In genomic region chr15:80672810-80673209, GRCm38 (mm10) we compare ENCODE assay signal across 26 mouse cellular contexts. TPM values are rescaled to one million over a fixed set of nuclear protein-coding genes. Genes with fewer than 3 reads are reported as not detected.
DNase-seq lines count a peak whose midpoint lies in the region; ATAC-seq and TF ChIP-seq lines count a peak whose summit lies in the region.
"Had no signal": no experiment of that assay in that cellular context is flagged by ENCODE, and none has a peak within 500 bp of the region (broad histone marks: within the 10 kb centered on the region; RNA-seq: fewer than 3 reads in every experiment).

No protein-coding gene starts in this region.

- DNase-seq in embryonic facial prominence, embryonic 10.5 days (ENCODE audit: low spot score), result no peak
- DNase-seq in left cerebral cortex, adult 2 months (ENCODE audit: extremely low spot score in 1 of 2, low spot score in 2 of 2), result peak in 1 of 2 experiments; percentile 25
- no peak for DNase-seq in left cerebral cortex, postnatal 4 days
- DNase-seq in adrenal gland, postnatal 25 days, result no peak
- DNase-seq: adrenal gland, adult 8-10 months; cerebellum, adult 9-10 months; gastrocnemius, postnatal 10 days; heart, adult 2 months; heart, postnatal 14 days; kidney, adult 2 months; retina, postnatal 1 day; thymus, postnatal 14 days had no signal

- peak overlapping the region; percentile 79 for H3K4me2 ChIP-seq in embryonic facial prominence, embryonic 13.5 days
- H3K4me2 ChIP-seq in embryonic facial prominence, embryonic 15.5 days (replicated peaks), result peak overlapping the region; percentile 68; the same call in 1 of the 2 replicates
- peak overlapping the region; percentile 77 for H3K4me2 ChIP-seq in stomach, embryonic 14.5 days (replicated peaks; ENCODE audit: low read depth, low read length)
- H3K4me2 ChIP-seq: neural tube, embryonic 13.5 days had no signal

- H3K4me3 ChIP-seq in embryonic facial prominence, embryonic 13.5 days, result no peak overlapping the region
- no peak overlapping the region for H3K4me3 ChIP-seq in embryonic facial prominence, embryonic 10.5 days
- H3K4me3 ChIP-seq in left cerebral cortex, adult 2 months, result no peak overlapping the region
- H3K4me3 ChIP-seq in embryonic facial prominence, embryonic 15.5 days (replicated peaks), result peak overlapping the region; percentile 41
- peak overlapping the region; percentile 5; the same call in 1 of the 2 replicates for H3K4me3 ChIP-seq in stomach, embryonic 14.5 days (ENCODE audit: low read depth, low read length)
- H3K4me3 ChIP-seq: heart, adult 2 months; myocyte had no signal

- 67% methylated on average over 2 of the region's 2 CpGs for WGBS in embryonic facial prominence, embryonic 13.5 days
- WGBS in embryonic facial prominence, embryonic 10.5 days, result 66% methylated on average over 2 of the region's 2 CpGs
- 61% methylated on average over 2 of the region's 2 CpGs for WGBS in embryonic facial prominence, embryonic 15.5 days
- 55% methylated on average over 2 of the region's 2 CpGs for WGBS in stomach, embryonic 14.5 days

- no peak overlapping the region for H3K9ac ChIP-seq in embryonic facial prominence, embryonic 13.5 days
- no peak overlapping the region for H3K9ac ChIP-seq in embryonic facial prominence, embryonic 15.5 days
- H3K9ac ChIP-seq in stomach, embryonic 14.5 days (replicated peaks; ENCODE audit: low read depth, low read length), result no peak overlapping the region
- H3K9ac ChIP-seq: forebrain, embryonic 12.5 days; limb, embryonic 12.5 days; liver, embryonic 14.5 days; neural tube, embryonic 13.5 days had no signal

- H3K36me3 ChIP-seq in embryonic facial prominence, embryonic 13.5 days, result no peaks in the 10 kb centered on the region
- H3K36me3 ChIP-seq in embryonic facial prominence, embryonic 10.5 days (replicated peaks), result no peaks in the 10 kb centered on the region
- H3K36me3 ChIP-seq in embryonic facial prominence, embryonic 15.5 days, result no peaks in the 10 kb centered on the region
- H3K36me3 ChIP-seq in stomach, embryonic 14.5 days (ENCODE audit: control insufficient read depth, insufficient read depth, low read length), result no peaks in the 10 kb centered on the region
- H3K36me3 ChIP-seq: forebrain, embryonic 12.5 days; heart, embryonic 13.5 days; limb, embryonic 12.5 days; midbrain, embryonic 10.5 days; neural tube, embryonic 13.5 days had no signal

- ATAC-seq in embryonic facial prominence, embryonic 13.5 days (ENCODE audit: insufficient number of reproducible peaks, insufficient read depth, low FRiP score, low TSS enrichment, low read depth), result no peak
- no peak for ATAC-seq in embryonic facial prominence, embryonic 15.5 days (ENCODE audit: insufficient number of reproducible peaks, low FRiP score, low TSS enrichment, low read depth)
- no peak for ATAC-seq in stomach, embryonic 14.5 days (ENCODE audit: insufficient number of reproducible peaks, insufficient read depth, low FRiP score, low read depth)
- ATAC-seq in granulocyte monocyte progenitor cell, adult 5-6 weeks (replicated peaks; ENCODE audit: poor library complexity, severe bottlenecking), result no peak
- ATAC-seq: activated CD4-positive, CD25-positive, alpha-beta regulatory T cell, adult 4 months; hindbrain, postnatal 0 days; midbrain, embryonic 16.5 days had no signal

- no peaks in the 10 kb centered on the region for H3K9me3 ChIP-seq in embryonic facial prominence, embryonic 13.5 days
- H3K9me3 ChIP-seq in embryonic facial prominence, embryonic 10.5 days, result no peaks in the 10 kb centered on the region
- H3K9me3 ChIP-seq in embryonic facial prominence, embryonic 15.5 days (replicated peaks), result no peaks in the 10 kb centered on the region
- no peaks in the 10 kb centered on the region for H3K9me3 ChIP-seq in stomach, embryonic 14.5 days (ENCODE audit: control insufficient read depth, low read depth, low read length)
- H3K9me3 ChIP-seq: forebrain, embryonic 12.5 days; heart, embryonic 13.5 days; midbrain, embryonic 10.5 days; neural tube, embryonic 13.5 days had no signal

- intact Hi-C loops in left cerebral cortex, adult 2 months (cut with DNase I), result no loop called here
- intact Hi-C loops in left cerebral cortex, postnatal 4 days (cut with DNase I), result no loop called here

- H3K27ac ChIP-seq in embryonic facial prominence, embryonic 13.5 days, result no peak overlapping the region
- H3K27ac ChIP-seq in embryonic facial prominence, embryonic 10.5 days (replicated peaks), result no peak overlapping the region
- H3K27ac ChIP-seq in left cerebral cortex, adult 2 months, result 0 out of 2 replicates have a peak overlapping the region, but pooled peaks have one; percentile 15
- H3K27ac ChIP-seq in embryonic facial prominence, embryonic 15.5 days (replicated peaks), result no peak overlapping the region
- no peak overlapping the region for H3K27ac ChIP-seq in stomach, embryonic 14.5 days (ENCODE audit: low read length)
- H3K27ac ChIP-seq: forebrain, embryonic 12.5 days; heart, adult 2 months; heart, embryonic 13.5 days; hindbrain, postnatal 0 days; limb, embryonic 12.5 days; liver, embryonic 14.5 days; neural tube, embryonic 13.5 days had no signal

- peaks cover 10% of the 10 kb centered on the region for H3K4me1 ChIP-seq in embryonic facial prominence, embryonic 13.5 days
- H3K4me1 ChIP-seq in embryonic facial prominence, embryonic 10.5 days, result peaks cover 14% of the 10 kb centered on the region
- peaks cover 19% of the 10 kb centered on the region for H3K4me1 ChIP-seq in embryonic facial prominence, embryonic 15.5 days
- peaks cover 10% of the 10 kb centered on the region for H3K4me1 ChIP-seq in stomach, embryonic 14.5 days (ENCODE audit: control insufficient read depth, insufficient read depth, low read length)

- no peak for TF ChIP-seq CTCF in left cerebral cortex, adult 2 months (IDR thresholded peaks at IDR 0.05)

- H3K27me3 ChIP-seq in embryonic facial prominence, embryonic 13.5 days, result peaks cover 56% of the 10 kb centered on the region
- H3K27me3 ChIP-seq in embryonic facial prominence, embryonic 10.5 days (replicated peaks; ENCODE audit: low read depth, poor library complexity, severe bottlenecking), result peaks cover 67% of the 10 kb centered on the region
- H3K27me3 ChIP-seq in embryonic facial prominence, embryonic 15.5 days, result peaks cover 36% of the 10 kb centered on the region
- H3K27me3 ChIP-seq in stomach, embryonic 14.5 days (ENCODE audit: control insufficient read depth, insufficient read depth, low read length), result peaks cover 16% of the 10 kb centered on the region; the same call in 1 of the 2 replicates

RNA-seq across cellular contexts. Expression of gene Fam83f, which starts 1.2 kb away (rescaled TPM):
- 3.6 and 4.0 TPM in 2 replicates for polyA plus RNA-seq in embryonic facial prominence, embryonic 13.5 days (2015; fragmentation: Nextera tagmentation; extraction: Ambion mirVana)
- 3.6 and 4.8 TPM in 2 replicates for polyA plus RNA-seq in embryonic facial prominence, embryonic 10.5 days (2016; fragmentation: Nextera tagmentation; extraction: Ambion mirVana)
- under 1 TPM; 0.26 to 0.54 TPM for total RNA-seq in left cerebral cortex, adult 2 months (2021)
- under 1 TPM; 0.44 to 0.52 TPM for total RNA-seq in left cerebral cortex, postnatal 4 days (2021)
- polyA plus RNA-seq in embryonic facial prominence, embryonic 15.5 days (2015; fragmentation: Nextera tagmentation; extraction: Ambion mirVana), result 8.4 and 9.0 TPM in 2 replicates
- polyA plus RNA-seq in stomach, embryonic 14.5 days (2014; fragmentation: Nextera tagmentation; extraction: Ambion mirVana), result 6.9 and 9.3 TPM in 2 replicates
- total RNA-seq in granulocyte monocyte progenitor cell, adult 5-6 weeks (2014; fragmentation: Nextera tagmentation), result 0.30 and 1.0 TPM in 2 replicates
- total RNA-seq in granulocyte monocyte progenitor cell, adult 5-6 weeks (2017), result not detected in 2 replicates
- total RNA-seq in adrenal gland, postnatal 25 days (2021), result 0.15 TPM in 1 of 2 replicates, not detected in the other
- total RNA-seq: heart, adult 2 months had no signal
- polyA plus RNA-seq: activated CD4-positive, CD25-positive, alpha-beta regulatory T cell, adult 4 months; myocyte had no signal

RNA-seq across cellular contexts. Expression of gene Tnrc6b, which starts 38.3 kb away (rescaled TPM):
- polyA plus RNA-seq in embryonic facial prominence, embryonic 13.5 days (2015; fragmentation: Nextera tagmentation; extraction: Ambion mirVana), result 30.4 and 35.6 TPM in 2 replicates
- 44.2 and 46.9 TPM in 2 replicates for polyA plus RNA-seq in embryonic facial prominence, embryonic 10.5 days (2016; fragmentation: Nextera tagmentation; extraction: Ambion mirVana)
- total RNA-seq in left cerebral cortex, adult 2 months (2021), result 100 to 1,000 TPM; 118 to 120 TPM
- total RNA-seq in left cerebral cortex, postnatal 4 days (2021), result 100 to 1,000 TPM; 145 to 146 TPM
- 23.9 and 28.3 TPM in 2 replicates for polyA plus RNA-seq in embryonic facial prominence, embryonic 15.5 days (2015; fragmentation: Nextera tagmentation; extraction: Ambion mirVana)
- polyA plus RNA-seq in stomach, embryonic 14.5 days (2014; fragmentation: Nextera tagmentation; extraction: Ambion mirVana), result 25.5 and 28.7 TPM in 2 replicates
- 48.8 and 59.3 TPM in 2 replicates for total RNA-seq in granulocyte monocyte progenitor cell, adult 5-6 weeks (2014; fragmentation: Nextera tagmentation)
- 20.0 and 26.6 TPM in 2 replicates for total RNA-seq in granulocyte monocyte progenitor cell, adult 5-6 weeks (2017)
- 75.0 and 83.4 TPM in 2 replicates for total RNA-seq in adrenal gland, postnatal 25 days (2021)

Comparison
In these comparisons a context has a peak if more than half of its experiments do, and no peak if none do; other contexts are left out.
1. H3K4me3 ChIP-seq: peak in embryonic facial prominence, embryonic 15.5 days (single experiment) and stomach, embryonic 14.5 days (single experiment); none in embryonic facial prominence, embryonic 13.5 days (single experiment), embryonic facial prominence, embryonic 10.5 days (single experiment) and left cerebral cortex, adult 2 months (single experiment).
2. Peak in every context shown above with its lines, with median percentiles within 50 percentile points of each other: H3K4me2 ChIP-seq.